8 mouse cellular contexts compared by ENCODE assay signal in the genomic region with DNA sequence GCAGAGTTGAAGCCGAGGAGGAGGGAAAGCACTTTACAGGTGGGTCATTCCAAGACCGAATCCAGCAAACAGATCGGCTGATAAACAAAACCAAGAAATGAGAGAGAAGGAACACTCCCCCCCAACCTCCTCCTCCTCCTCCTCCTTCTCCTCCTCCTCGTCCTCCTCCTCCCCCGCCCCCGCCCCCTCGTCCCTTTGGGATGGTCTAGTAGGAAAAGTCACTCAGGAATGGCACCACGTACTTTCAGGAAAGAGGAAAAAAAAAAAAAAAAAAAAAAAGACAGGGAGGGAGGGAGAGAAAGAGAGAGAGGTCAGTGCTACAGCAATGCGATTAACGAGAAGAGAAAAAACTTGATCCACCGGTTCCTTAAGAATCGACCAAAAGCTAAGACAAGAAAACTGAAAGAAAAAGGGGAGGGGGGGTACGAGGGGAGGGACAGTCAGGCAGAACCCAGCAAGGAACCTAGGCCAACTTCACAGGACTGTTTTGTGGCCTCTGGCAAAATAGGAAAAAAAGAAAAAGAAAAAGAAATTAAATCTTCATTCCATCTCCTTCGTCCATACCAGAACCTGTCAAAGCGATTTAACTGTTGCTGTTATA. TPM values are rescaled to one million over a fixed set of nuclear protein-coding genes. Genes with fewer than 3 reads are reported as not detected.
DNase-seq lines count a peak whose midpoint lies in the region; ATAC-seq lines count a peak whose summit lies in the region.

No protein-coding gene starts in this region.

- H3K4me3 ChIP-seq in heart, embryonic 16.5 days (ENCODE audit: low read length), result peak overlapping the region; percentile 93
- peak overlapping the region; percentile 90 for H3K4me3 ChIP-seq in forebrain, embryonic 16.5 days (replicated peaks; ENCODE audit: low read length)
- H3K4me3 ChIP-seq in liver, embryonic 16.5 days (ENCODE audit: low read depth, low read length), result peak overlapping the region; percentile 55

- peak overlapping the region; percentile 43; the same call in 1 of the 2 replicates for H3K27ac ChIP-seq in heart, embryonic 16.5 days (ENCODE audit: low read length)
- H3K27ac ChIP-seq in forebrain, embryonic 16.5 days (ENCODE audit: low read length), result no peak overlapping the region
- no peak overlapping the region for H3K27ac ChIP-seq in liver, embryonic 16.5 days (ENCODE audit: low read length)

- DNase-seq in heart, postnatal 14 days, result no peak
- DNase-seq in ZHBTc4 (ENCODE audit: low read depth, low spot score), result peak; percentile 11
- no peak for DNase-seq in frontal cortex, adult 2 months (ENCODE audit: extremely low spot score in 1 of 2, low spot score in 1 of 2)
- DNase-seq in cerebellum, postnatal 36 days, result no peak
- no peak for DNase-seq in gastrocnemius, postnatal 36 days

- H3K27me3 ChIP-seq in heart, embryonic 16.5 days (ENCODE audit: control insufficient read depth, insufficient read depth, low read length), result no peaks in the 10 kb centered on the region
- no peaks in the 10 kb centered on the region for H3K27me3 ChIP-seq in forebrain, embryonic 16.5 days (replicated peaks; ENCODE audit: control insufficient read depth, insufficient read depth, low read length)
- peaks cover 5% of the 10 kb centered on the region for H3K27me3 ChIP-seq in liver, embryonic 16.5 days (ENCODE audit: control insufficient read depth, insufficient read depth, low read depth, low read length)

- no peaks in the 10 kb centered on the region for H3K36me3 ChIP-seq in heart, embryonic 16.5 days (ENCODE audit: control insufficient read depth, insufficient read depth)
- H3K36me3 ChIP-seq in forebrain, embryonic 16.5 days (ENCODE audit: control insufficient read depth, insufficient read depth), result no peaks in the 10 kb centered on the region
- H3K36me3 ChIP-seq in liver, embryonic 16.5 days (ENCODE audit: control insufficient read depth, insufficient read depth), result no peaks in the 10 kb centered on the region

- H3K4me2 ChIP-seq in heart, embryonic 16.5 days (ENCODE audit: low read depth, low read length), result peak overlapping the region; percentile 85
- H3K4me2 ChIP-seq in forebrain, embryonic 16.5 days (ENCODE audit: low read length), result peak overlapping the region; percentile 86
- H3K4me2 ChIP-seq in liver, embryonic 16.5 days (ENCODE audit: low read depth, low read length), result peak overlapping the region; percentile 88

- H3K4me1 ChIP-seq in heart, embryonic 16.5 days (ENCODE audit: control insufficient read depth, insufficient read depth, low read length), result peaks cover 5% of the 10 kb centered on the region; the same call in 1 of the 2 replicates
- peaks cover 13% of the 10 kb centered on the region for H3K4me1 ChIP-seq in forebrain, embryonic 16.5 days (replicated peaks; ENCODE audit: control insufficient read depth, insufficient read depth, low read length)
- peaks cover 3% of the 10 kb centered on the region for H3K4me1 ChIP-seq in liver, embryonic 16.5 days (ENCODE audit: control insufficient read depth, low read depth, low read length)

- ATAC-seq in heart, embryonic 16.5 days (replicated peaks; ENCODE audit: extremely low read depth, insufficient read depth, low FRiP score), result no peak
- ATAC-seq in forebrain, embryonic 16.5 days, result no peak
- no peak for ATAC-seq in liver, embryonic 16.5 days (ENCODE audit: low read depth)

- no peaks in the 10 kb centered on the region for H3K9me3 ChIP-seq in heart, embryonic 16.5 days (replicated peaks; ENCODE audit: control insufficient read depth, low read length)
- no peaks in the 10 kb centered on the region for H3K9me3 ChIP-seq in forebrain, embryonic 16.5 days (ENCODE audit: control insufficient read depth, low read length)
- H3K9me3 ChIP-seq in liver, embryonic 16.5 days (replicated peaks; ENCODE audit: control insufficient read depth, low read length), result no peaks in the 10 kb centered on the region

- H3K9ac ChIP-seq in heart, embryonic 16.5 days (ENCODE audit: low read length), result peak overlapping the region; percentile 92
- H3K9ac ChIP-seq in forebrain, embryonic 16.5 days (replicated peaks; ENCODE audit: low read depth, low read length), result peak overlapping the region; percentile 81
- peak overlapping the region; percentile 37; the same call in 1 of the 2 replicates for H3K9ac ChIP-seq in liver, embryonic 16.5 days (ENCODE audit: low read depth, low read length)

- intact Hi-C loops in heart, postnatal 14 days (cut with DNase I), result loop anchor here (2.0 to 5.0 kb wide), 2 partner anchors 353 to 444 kb away; no protein-coding TSS in a partner anchor
- intact Hi-C loops in gastrocnemius, postnatal 36 days (cut with DNase I), result loop anchor here (10.0 kb wide), 1 partner anchor 181 kb away; no protein-coding TSS in a partner anchor

- WGBS in heart, embryonic 16.5 days, result under 1% methylated on average over 11 of the region's 15 CpGs
- WGBS in forebrain, embryonic 16.5 days, result under 1% methylated on average over 13 of the region's 15 CpGs
- under 1% methylated on average over 12 of the region's 15 CpGs for WGBS in liver, embryonic 16.5 days (ENCODE audit: insufficient replicate concordance)

RNA-seq across cellular contexts. Expression of a gene that starts 1.1 kb away (rescaled TPM):
- polyA plus RNA-seq in heart, embryonic 16.5 days (2015; fragmentation: Nextera tagmentation; extraction: Ambion mirVana), result 3.1 and 4.6 TPM in 2 replicates
- total RNA-seq in heart, postnatal 14 days (2021), result 1 to 10 TPM; 5.7 to 5.9 TPM
- 4.9 and 5.0 TPM in 2 replicates for polyA plus RNA-seq in forebrain, embryonic 16.5 days (2015; fragmentation: Nextera tagmentation; extraction: Ambion mirVana)
- 0.39 and 0.41 TPM in 2 replicates for polyA plus RNA-seq in liver, embryonic 16.5 days (2015; fragmentation: Nextera tagmentation; extraction: Ambion mirVana)
- 1.9 and 2.1 TPM in 2 replicates for polyA plus RNA-seq in frontal cortex, adult 2 months (2012; rRNA removed)
- total RNA-seq in gastrocnemius, postnatal 36 days (2021), result 10 to 100 TPM; 10.8 to 11.3 TPM

Comparison
In these comparisons a context has a peak if more than half of its experiments do, and no peak if none do; other contexts are left out.
1. H3K9ac ChIP-seq: peak in every context shown above with its lines; median percentile 92 in heart, embryonic 16.5 days; 81 in forebrain, embryonic 16.5 days; 37 in liver, embryonic 16.5 days.